Mouse (Mus musculus) cerebellum, postnatal 36 days (tissue): ENCODE measurements around the gene Galntl6.

ENCODE experiments used
- DNase-seq, 2 experiments: peaks; one replicate each; pipeline ENCODE4 v3.0.0; 2021 to 2022; ENCODE audit warnings: mixed read lengths in 2 of 2

The Galntl6 gene

DNA sequence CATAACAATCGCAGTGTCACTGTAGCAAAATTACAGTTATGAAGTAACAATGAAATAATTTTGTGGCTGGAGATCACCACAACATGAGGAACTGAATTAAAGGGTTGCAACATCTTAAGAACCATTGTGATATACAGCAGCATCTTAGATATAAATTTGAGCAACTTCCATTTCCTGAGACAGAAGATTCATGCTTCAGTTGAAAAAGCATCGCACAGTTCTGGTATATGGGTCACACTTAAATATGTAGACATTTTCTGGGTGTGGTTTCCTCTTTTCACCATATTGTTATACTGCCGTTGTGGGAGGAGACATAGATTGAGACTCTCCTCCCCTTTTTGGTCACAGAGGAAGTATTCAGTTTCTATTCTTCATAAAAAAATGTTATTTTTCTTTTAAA is 667.6 kb downstream of the Galntl6 start:
- DNase-seq, result no peak

DNA sequence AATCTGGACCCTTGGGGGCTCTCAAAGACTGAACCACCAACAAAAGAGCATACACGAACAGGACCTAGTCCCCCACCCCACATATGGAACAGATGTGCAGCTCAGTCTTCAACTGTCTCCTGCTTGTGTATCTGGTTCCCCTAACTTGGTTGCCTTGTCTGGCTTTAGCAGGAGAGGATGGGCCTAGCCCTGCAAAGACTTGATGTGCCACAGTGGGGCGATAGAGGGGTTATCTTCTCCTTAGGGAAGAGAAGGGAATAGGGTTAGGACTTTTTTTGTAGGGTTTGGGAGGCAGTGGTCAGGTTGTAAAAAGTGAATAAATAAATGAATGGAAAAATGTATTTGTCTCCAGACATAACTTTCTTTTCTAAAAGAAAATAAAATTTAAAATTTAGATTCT is 678.2 kb downstream of the Galntl6 start:
- DNase-seq, result peak in 1 of 2 experiments; percentile 8

DNA sequence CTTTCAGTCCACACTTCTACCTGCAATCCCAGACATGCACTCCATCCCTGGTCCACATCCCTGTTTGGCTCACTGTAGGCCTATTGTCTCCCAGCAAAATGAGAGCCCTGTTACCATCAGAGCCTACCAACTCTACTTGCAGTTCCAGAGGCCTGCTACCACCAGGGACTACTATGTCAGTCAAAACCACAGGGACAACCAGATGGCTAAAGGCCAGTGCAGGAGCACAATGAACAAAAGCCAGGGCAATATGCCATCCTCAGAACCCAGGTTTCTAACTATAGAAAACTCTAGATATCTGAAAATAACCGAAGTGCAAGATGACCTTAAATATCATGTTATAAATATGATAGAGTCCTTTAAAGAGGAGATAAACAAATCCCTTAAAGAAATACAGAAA is 683.7 kb downstream of the Galntl6 start:
- DNase-seq, result peak; percentile 4 to 20

DNA sequence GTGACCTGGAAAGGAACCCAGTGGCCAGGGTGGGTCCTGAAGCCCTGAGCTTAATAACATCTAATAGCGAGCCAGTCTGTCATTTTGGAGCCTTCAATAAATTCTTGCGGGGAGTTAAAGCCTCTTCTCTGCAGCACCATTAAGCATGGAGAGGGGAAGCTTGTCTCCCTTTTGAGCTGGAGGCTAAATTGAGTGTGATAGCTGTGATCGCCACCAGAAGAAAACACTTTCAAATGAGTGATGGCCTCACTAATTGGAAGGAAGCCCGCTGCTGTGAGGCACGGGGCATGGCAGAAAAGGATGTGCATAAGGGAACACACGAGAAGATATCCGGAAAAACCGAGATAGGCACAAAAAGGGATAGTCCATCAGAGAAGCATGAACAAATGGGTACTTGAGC is 694.6 kb downstream of the Galntl6 start:
- DNase-seq, result no peak

DNA sequence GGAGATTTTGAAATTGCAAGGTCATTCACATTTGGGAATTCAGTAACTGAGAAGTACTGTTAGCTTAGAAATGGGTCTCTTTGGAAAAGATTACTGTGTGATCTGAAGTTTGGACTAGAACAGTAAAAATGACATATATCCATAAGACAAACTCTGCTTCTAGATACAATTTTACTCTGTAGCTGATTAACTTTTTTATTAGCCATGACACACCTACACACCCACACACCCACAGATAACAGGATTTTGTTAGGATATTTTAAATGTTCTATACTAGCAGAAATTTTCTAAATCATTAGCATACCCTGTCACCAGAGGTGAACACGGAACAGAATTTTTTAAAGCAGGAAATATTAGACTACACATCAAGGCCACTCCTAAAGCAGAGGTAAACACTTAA is 722.7 kb downstream of the Galntl6 start:
- DNase-seq, result no peak

DNA sequence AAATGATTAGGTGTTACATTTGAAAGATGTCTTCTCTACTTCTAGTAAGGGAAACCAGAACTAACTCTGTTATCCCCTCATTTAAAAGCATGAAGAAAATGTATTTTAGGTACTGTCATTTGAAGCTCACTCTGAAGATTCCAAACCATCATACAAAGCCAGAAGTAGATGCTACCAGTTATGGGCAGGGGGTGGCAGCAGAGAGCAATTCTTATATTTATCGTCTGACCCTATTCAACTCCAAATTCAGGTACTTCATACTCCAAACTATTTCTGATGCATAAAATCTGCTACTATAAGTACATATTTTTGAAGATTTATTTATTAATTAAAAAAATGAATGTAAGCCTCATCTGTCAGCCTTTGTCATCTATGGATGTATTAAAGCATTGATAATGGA is 765.5 kb downstream of the Galntl6 start:
- DNase-seq, result peak; percentile 57 to 75

DNA sequence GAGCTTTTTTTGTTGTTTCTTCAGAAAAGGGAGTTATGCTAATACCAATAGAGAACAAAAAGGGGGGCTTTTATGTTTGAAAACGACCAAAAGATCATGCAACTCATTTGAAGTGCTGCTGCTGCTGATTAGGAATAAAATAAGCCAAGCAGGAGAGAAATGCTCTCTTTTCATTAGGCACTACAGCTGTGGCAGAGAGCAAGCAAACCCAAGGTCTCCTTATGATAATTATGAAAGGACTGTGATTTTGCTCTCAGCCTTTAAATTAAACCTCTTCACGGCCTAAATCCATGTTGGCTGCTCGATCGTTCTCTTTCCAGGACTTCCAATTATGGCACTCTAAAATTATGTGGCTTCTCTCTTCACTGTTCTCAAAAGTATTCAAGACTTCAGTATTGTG is 825.7 kb downstream of the Galntl6 start:
- DNase-seq, result no peak

DNA sequence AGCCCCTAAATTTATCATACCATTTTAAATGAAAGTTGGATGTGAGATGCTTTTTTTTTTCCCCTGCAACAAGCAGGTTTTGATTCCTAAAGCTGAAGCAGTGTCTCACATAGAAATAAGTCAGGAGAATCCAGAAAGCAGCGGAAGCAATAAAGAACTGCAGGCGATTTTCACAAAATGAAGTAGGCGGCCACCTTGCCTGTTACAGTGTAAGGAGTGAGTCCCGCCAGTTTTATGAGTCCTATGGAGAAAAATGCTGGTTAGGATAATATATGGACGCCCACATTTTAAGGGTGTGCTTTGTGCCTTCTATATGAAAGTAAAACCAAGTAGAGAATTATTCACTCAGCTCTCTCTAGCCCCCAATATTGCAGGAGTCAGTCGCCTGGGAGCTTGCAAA is 827.5 kb downstream of the Galntl6 start:
- DNase-seq, result no peak

DNA sequence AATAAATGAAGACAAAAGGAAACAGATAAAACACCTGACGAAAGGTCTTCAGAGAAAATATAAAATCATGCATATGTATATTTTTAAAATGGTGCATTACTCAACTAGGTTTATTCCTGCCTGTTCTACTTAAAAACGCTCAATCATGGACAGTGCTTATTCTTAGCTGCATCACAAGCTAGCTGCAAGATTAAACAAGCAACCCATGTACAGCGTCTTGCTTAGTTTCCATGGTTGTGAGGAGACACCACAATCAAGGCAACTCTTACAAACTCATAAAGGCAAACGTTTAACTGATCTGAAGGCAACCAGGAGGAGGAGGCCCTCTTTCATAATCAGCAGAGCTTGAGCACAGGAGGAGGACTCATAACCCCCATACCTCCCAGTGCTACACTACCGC is 830.7 kb downstream of the Galntl6 start:
- DNase-seq, result no peak

DNA sequence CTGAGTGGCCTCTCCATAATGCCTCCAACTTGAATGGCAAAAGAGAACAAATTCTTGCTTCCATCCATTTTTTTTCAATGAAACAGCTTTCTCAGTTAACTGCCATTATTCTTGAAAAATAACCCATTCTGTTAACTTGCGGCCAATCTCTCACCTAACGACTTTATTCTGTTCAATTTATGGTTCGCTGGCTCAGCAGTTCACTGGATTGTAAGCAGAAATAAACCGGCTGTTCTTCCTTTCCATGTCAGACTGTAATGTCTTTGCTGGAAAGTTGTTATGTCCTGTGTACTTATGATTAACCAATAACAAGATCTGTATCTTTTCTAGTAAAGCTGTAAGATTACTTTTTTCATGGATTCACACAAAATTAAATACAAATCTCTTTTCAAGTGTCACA is 837.8 kb downstream of the Galntl6 start:
- DNase-seq, result no peak

DNA sequence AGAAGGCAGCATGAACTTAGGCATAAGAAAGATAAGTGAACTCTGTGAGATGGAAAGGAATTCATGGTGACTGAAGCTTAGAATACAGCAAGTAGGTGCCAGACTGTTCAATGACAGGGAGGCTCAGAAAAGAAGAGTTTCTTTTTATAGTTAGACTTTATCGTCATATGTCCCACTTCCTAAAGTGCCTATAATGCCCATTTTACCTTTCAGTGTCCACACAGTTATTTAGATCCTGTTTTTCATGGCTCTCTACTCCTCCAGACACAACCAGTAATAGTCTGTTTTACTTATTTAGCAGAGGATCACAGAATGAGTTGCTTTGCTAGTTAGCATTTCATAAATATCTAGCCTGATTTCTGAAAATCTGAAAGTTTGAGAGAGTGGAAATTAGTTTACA is 838.7 kb downstream of the Galntl6 start:
- no peak for DNase-seq

DNA sequence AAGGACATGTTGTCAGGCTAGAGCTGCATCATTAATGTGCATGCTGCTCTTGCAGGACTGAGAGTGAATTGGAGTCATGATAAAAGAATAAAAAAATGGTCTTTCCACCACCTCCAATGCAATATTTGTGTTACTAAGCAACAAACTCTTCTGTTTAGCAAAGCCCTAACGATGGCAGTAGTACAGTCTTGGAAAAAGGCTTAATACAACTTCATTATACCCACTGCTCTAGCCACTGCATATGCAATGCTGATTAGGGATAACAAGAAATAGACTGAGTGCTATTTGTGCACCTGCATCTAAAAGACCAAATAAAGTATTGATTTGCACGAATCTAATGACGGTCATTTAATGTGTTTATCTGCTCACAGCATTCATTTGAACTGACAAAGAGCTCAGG is 880.2 kb downstream of the Galntl6 start:
- DNase-seq, result no peak

DNA sequence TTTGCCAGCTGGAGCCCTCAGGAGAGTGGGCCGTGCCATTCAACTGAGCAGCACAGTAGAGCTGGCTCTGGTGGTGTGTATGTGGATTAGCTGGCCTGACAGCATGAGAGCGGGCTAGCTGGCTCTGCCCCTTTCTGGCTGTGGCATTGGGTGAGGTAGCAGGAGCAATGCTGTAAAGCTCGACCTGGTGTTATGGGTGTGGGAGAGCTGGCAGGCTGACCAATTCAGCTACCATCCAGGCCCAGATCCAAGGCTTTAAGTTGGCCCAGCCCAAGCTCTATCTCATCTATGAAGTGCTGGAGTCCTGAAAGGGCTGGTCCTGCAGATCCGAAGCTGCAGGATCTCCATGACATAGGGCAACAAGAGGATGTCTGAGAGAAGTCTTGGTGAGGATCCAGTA is 886.9 kb downstream of the Galntl6 start:
- peak; percentile 33 to 39 for DNase-seq

DNA sequence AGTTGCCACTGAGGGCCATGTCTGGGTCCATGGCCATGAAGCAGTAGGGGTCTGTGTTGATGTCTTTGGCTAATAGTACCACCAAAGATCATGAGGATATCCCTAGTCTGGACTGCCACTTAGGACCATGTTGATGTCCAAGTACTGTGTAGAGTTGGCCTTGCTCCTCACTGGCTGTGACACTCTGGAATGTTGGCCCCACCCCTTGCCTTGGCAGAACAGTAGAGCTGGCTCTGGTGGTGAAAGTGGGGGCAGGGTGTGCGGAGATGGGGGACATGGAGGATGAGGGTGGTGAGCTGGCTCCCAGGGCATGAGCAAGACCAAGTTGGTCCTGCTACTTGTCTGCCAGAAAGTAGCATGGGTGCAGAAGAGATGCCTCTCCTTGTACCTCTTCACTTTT is 887.3 kb downstream of the Galntl6 start:
- DNase-seq, result peak in 1 of 2 experiments; percentile 5

DNA sequence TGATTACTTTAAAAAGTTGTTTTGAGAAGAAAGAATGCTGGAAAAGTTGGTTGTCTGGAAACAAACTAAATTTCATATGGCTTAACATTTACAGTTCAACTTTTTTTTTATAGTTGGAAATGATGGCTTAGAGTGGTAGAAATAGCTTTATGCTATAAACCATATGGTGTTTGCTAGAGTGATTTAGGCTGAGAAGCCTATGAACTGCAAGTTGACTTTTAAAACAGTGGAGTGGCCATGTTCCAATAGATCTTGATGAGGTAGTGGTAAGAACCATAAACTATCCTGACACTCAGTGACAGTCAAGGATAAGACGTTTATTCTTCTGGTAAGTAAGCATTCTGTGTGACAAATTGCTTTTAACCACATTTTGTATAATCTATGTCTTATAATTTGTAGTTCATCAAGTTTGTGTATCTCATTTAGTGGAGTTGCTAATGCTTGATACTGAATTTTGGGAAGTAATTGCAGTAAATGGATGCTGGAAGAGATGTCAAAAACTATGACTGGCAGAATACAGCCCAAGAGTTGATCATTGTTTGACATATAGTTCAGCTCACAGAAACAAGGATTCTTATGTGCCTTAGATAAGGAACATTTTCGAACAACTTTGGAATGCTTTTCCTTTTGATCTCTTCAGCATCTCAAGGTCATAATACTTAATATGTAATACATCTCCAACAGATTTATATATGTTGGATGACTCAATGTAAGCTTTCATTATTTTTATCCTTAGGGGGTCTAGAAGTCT is 888.8 kb downstream of the Galntl6 start:
- DNase-seq, result no peak

DNA sequence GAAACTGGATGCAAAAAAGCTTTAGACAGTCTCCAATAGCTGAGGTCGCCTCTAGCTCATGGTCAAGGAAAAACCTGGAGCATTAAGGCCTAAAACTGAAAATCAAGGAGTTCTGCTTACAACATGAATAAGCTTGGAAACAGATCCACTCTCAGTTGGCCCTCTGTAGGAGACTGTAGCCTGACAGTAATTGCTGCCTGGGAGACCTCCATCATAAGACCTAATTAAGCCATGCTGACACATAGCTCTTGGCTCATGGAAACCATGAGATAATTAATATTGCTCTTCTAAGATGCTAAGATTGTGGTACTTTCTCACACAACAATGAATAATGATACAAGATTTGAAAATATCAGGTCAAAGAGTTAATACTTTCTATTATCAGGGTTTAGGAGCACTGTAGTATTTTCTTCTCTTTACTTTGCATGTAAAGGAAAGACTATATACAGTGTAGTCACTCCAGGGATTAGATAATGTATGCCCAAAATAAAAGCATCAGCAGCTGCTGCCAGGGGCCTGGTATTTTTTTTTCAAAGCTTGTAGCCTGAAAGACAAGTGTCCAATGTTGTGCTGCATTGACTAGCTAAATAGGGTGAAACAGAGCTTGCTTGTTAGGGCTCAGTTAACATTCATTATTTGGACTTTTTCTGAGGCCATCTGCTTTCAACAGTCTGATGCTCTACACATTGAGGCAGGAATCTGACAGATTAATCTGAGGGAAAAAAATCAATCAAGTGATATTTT is 922.8 kb downstream of the Galntl6 start:
- no peak for DNase-seq

DNA sequence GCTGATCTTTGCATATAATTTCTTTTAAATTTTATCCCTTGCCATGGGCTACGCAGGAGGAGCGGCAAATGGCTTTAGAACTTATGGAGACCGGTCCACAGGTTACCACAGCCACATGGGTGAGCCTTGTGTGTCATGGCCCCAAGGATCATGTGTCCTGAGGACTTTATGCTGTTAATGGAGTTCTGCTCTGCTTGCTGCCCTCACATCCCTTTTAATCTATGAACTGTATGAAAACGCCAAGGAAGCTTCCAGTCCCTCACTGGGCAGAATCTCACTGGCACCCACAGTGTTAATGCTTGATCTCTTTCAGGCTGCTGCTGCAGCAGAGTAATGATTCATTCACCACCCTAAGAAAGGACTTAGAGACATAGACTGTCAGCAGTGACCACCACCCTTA is 935.1 kb downstream of the Galntl6 start:
- DNase-seq, result no peak

DNA sequence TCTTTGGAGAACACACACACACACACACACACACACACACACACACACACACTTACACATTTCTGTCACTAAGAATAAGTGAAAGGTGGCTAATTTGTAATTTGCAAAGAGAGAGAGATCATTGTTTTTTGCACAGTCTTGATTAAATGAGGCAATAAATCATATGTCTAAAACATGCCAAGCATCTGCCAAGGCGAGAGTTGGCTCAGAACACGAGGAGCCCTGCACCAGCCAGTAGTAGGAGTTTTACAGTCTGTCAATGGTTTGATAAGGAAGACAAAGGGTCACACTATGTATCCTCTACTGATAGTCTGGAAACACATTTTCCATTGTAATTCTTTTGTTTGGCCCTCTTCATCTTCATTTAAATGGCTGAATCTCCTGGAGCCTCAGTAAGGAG is 938.3 kb downstream of the Galntl6 start:
- no peak for DNase-seq

DNA sequence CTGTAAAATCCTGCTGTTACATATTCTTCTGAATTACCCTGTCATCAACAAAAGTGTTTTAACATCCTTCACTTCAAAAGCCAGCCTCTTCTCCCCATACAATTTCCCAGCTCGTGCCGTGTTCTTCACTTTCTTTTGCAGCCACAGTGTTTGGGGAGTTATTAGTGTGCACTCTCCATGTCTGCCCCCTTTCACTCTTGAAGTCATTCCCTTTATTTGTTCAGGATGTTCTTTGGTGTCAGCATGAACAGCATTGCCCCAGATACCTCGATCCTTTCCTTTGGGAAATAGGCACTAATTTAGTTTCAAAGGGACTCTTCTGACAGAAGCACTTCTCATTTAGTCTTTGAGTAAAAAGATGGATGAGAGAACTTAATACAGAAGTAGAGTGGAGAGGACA is 939.6 kb downstream of the Galntl6 start:
- no peak for DNase-seq

DNA sequence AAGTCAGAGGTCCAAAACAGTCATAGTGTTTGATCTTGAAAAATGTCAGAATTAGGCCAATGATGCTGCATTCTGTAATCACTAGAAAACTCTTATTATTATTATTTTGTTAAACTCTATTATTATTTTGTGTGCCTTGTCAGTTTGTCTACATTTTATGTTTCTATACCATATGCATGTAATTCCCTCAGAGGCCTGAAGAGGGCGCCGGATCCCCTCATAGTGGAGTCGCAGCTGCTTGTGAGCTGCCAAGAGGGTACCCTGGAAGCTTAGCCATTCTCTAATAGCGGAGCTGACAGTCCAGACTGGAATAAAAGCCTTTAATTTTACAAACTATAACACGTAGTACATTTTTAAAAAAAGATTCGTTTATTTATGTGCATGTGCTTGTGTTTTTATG is 945.8 kb downstream of the Galntl6 start:
- peak in 1 of 2 experiments; percentile 25 for DNase-seq

DNA sequence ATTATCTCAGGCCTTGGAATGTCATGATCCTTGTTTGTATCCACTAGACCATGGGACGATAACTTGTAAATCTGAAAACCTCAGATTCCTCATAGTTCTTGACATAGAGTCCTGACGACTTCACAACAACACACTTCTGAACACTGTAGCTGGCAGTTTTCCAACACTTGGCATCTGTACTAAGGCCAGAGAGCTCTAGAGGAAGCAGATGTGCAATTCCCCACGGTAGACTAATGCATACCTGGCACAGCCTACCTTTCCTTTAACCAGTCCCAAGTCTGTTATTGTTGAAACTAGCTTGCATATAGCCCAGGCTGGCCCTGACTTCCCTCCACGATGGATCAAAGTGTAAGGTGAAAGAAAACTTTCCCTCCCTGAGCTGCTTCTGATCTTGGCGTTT is 946.9 kb downstream of the Galntl6 start:
- DNase-seq, result no peak

DNA sequence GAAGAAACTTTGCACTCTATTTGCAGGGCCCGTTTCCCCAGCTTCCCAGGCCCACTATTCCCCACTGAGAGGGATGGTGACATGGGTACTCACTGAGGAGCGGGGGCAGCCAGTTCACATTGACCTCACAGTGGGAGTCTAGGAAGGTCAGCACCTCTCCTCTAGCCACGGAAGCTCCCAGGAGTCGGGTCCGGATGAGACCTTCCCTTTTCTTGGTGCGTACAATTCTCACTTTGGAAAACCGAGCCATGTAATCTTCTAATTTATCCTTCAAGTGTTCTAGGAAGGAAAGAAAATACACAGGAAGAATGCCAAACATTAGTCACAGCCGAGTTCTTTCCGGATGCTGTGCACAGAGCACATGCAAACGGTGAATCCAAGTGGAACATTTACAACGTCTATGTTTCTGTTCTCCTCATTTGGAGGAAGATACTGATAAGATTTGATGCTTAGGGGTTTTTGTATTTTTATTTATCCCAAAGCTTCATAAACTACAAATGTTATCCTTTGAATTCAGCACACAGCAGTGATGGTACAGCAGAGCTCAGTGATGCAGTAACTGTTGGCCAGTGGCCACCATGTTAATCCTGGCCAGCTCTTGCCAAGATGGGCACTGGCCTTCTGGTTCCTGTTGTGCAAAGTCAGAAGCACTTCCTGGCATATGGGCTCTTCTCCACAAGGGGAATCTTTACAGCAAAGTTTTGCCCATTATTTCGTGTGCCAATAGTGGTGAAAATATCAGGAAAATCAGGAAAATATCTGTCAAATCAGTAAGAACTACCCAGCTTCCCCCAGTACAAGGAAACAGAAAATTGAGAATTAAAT is 949.9 kb downstream of the Galntl6 start:
- DNase-seq, result peak; percentile 89 to 92

DNA sequence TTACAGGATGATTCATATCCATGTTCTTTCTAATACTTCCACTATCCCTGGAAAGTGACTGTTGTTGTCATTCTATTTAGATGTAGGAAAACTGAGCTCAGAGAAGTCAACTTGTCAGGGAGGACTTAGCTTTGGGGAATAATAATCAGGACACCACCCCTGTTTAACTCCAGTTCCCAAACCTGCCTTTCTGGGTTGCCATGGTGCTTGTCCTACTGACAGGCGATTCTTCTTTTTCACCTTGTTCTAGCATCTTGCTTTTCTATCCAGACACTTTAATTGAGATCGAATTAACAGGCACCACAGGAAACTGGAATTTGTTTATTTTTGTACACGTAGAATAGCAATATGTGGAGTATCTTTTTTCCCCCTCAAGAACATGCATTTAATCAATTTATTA is 953.3 kb downstream of the Galntl6 start:
- DNase-seq, result no peak
